In genomic region chr16:22349798-22350197, GRCm38 (mm10) we compare ENCODE assay signal across 18 mouse cellular contexts.
A peak's percentile ranks its signal among the peaks of the same experiment; 100 is the strongest.
DNase-seq lines count a peak whose midpoint lies in the region; ATAC-seq and TF ChIP-seq lines count a peak whose summit lies in the region.
"Had no signal": no experiment of that assay in that cellular context is flagged by ENCODE, and none has a peak within 500 bp of the region (broad histone marks: within the 10 kb centered on the region; RNA-seq: fewer than 3 reads in every experiment).

No protein-coding gene starts in this region.

- no peak for TF ChIP-seq POLR2A in bone marrow, adult 2 months (IDR thresholded peaks at IDR 0.05; ENCODE audit: borderline replicate concordance, control insufficient read depth, low read depth, low read length)

- 32% methylated on average over 5 of the region's 5 CpGs for WGBS in liver, embryonic 12.5 days (ENCODE audit: insufficient replicate concordance)
- 11% methylated on average over 5 of the region's 5 CpGs for WGBS in bone marrow, adult 2 months

- TF ChIP-seq CTCF in bone marrow, adult 2 months (IDR thresholded peaks at IDR 0.05; ENCODE audit: control insufficient read depth, insufficient read depth, low read length) = no peak

- no peak overlapping the region for H3K9ac ChIP-seq in liver, embryonic 12.5 days
- H3K9ac ChIP-seq: embryonic facial prominence, embryonic 13.5 days; forebrain, embryonic 15.5 days had no signal

- no peak overlapping the region for H3K4me3 ChIP-seq in liver, embryonic 12.5 days
- H3K4me3 ChIP-seq in bone marrow, adult 2 months (replicated peaks; ENCODE audit: control insufficient read depth, low read depth, low read length) = no peak overlapping the region
- H3K4me3 ChIP-seq in megakaryocyte, embryonic 14.5 days (replicated peaks) = peak overlapping the region; percentile 50
- H3K4me3 ChIP-seq: embryonic facial prominence, embryonic 13.5 days; forebrain, embryonic 15.5 days had no signal

- no peaks in the 10 kb centered on the region; the same call in 1 of the 2 replicates for H3K4me1 ChIP-seq in liver, embryonic 12.5 days
- peaks cover 8% of the 10 kb centered on the region for H3K4me1 ChIP-seq in bone marrow, adult 2 months (ENCODE audit: control insufficient read depth, insufficient read depth, low read length)
- H3K4me1 ChIP-seq in megakaryocyte, embryonic 14.5 days = peaks cover 28% of the 10 kb centered on the region
- H3K4me1 ChIP-seq: embryonic facial prominence, embryonic 13.5 days; forebrain, embryonic 15.5 days had no signal

- H3K9me3 ChIP-seq in liver, embryonic 12.5 days (replicated peaks) = no peaks in the 10 kb centered on the region
- H3K9me3 ChIP-seq in megakaryocyte, embryonic 14.5 days = peaks cover 34% of the 10 kb centered on the region
- H3K9me3 ChIP-seq: embryonic facial prominence, embryonic 13.5 days; forebrain, embryonic 15.5 days had no signal

- H3K27ac ChIP-seq in liver, embryonic 12.5 days = no peak overlapping the region
- H3K27ac ChIP-seq in bone marrow, adult 2 months (ENCODE audit: control insufficient read depth, insufficient read depth, low read depth, low read length, poor library complexity) = peak overlapping the region; percentile 23; the same call in 1 of the 2 replicates
- H3K27ac ChIP-seq: embryonic facial prominence, embryonic 13.5 days; forebrain, embryonic 15.5 days had no signal

- H3K4me2 ChIP-seq in liver, embryonic 12.5 days = no peak overlapping the region
- H3K4me2 ChIP-seq: embryonic facial prominence, embryonic 13.5 days; forebrain, embryonic 15.5 days; midbrain, embryonic 11.5 days had no signal

- H3K36me3 ChIP-seq in liver, embryonic 12.5 days = no peaks in the 10 kb centered on the region
- H3K36me3 ChIP-seq in megakaryocyte, embryonic 14.5 days (replicated peaks; ENCODE audit: low read length) = no peaks in the 10 kb centered on the region
- H3K36me3 ChIP-seq: embryonic facial prominence, embryonic 13.5 days; forebrain, embryonic 15.5 days had no signal

- intact Hi-C loops in gastrocnemius, postnatal 14 days (cut with DNase I; ENCODE audit: low total_unique reads) = no loop called here

- H3K27me3 ChIP-seq in liver, embryonic 12.5 days (replicated peaks) = no peaks in the 10 kb centered on the region
- H3K27me3 ChIP-seq in megakaryocyte, embryonic 14.5 days (replicated peaks) = no peaks in the 10 kb centered on the region
- H3K27me3 ChIP-seq: embryonic facial prominence, embryonic 13.5 days; forebrain, embryonic 15.5 days had no signal

- ATAC-seq in liver, embryonic 12.5 days = no peak
- ATAC-seq: forebrain, embryonic 15.5 days; hindbrain, embryonic 16.5 days; intestine, postnatal 0 days had no signal

- DNase-seq in liver = peak; percentile 11
- DNase-seq in thymus, postnatal 36 days = peak; percentile 7 to 24
- DNase-seq in gastrocnemius, postnatal 14 days = no peak
- DNase-seq in neural tube, embryonic 10.5 days (ENCODE audit: extremely low spot score, low spot score) = no peak
- DNase-seq in lung, postnatal 36 days = no peak
- DNase-seq: adrenal gland, postnatal 14 days; cerebellum, adult 9-10 months; heart, postnatal 36 days; left cerebral cortex, postnatal 4 days; lung, adult 18-20 months had no signal

Comparison
In these comparisons a context has a peak if more than half of its experiments do, and no peak if none do; other contexts are left out.
1. DNase-seq: peak in liver (single experiment) and thymus, postnatal 36 days (2 of 2); none in gastrocnemius, postnatal 14 days (single experiment), neural tube, embryonic 10.5 days (single experiment) and lung, postnatal 36 days (single experiment).